Mouse (Mus musculus): ENCODE results near the gene Anapc13.

Gene Anapc13

DNA sequence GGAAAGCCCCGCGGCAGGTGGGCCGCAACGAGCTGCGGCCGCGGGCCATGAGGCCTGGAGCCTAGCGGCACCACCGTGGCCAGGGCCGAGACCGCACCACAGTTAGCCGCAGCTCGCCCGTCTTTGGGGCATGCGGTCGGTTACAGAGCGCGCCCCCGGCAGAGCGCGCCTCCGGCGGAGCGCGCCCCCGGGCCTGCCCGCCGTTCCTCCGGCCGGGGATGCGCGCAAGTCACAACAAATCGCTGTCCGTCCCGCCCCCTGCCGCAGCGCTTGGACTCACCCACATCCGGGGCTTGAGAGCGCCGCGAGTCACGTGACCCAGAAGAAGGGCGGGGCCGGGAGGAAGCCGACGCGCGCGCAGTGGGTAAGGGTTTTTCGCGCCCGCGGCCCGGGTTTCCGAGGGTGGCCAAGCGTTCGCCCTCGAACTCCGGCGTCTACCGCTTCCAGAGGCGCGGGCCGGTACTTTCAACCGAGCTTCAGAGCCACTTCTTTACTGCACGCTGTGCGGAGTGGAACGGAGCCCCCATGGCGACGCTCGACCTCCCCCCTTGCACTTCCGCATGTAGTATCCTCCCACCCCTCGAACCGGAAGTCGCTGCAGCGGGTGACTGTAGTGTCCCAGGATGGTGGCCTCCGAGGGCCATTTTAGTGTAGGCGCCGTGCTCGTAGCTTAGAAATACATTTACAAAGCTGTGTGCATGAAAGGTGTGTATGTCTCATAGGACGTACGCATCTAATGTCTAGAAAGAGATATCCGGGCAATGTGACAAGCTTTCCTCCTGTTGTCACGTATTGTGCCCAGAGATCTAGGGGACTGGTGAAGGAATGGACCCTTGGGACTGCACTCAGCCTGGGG is at the start of gene Anapc13, which contains the start of gene Cep63:
Anapc13 (plus strand) TSS at position 314 of the 856 bp plus-strand sequence.
Cep63 (minus strand) TSS at position 552 of the 856 bp plus-strand sequence.
- peak; percentile 97 for DNase-seq (ENCODE audit: low read depth, low spot score)

DNA sequence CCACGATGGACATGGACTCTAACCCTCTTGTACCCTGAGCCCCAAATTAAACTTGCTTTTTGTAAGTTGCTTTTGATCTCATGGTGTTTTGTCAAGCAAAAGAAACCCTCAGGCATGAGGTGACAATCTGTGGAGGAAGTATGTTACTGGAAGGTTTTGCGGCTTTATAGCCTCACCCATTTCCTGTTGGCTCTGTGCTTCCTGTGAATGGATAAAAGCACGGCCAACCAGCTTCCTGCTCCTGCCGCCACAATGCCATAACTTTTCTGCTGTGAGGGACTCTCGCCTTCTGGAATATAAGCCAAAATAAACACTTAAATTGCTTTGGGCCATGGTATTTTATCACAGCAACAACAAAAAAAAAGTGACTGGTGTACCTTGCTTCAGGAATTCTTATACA is 48.6 kb upstream of the Anapc13 start:
- no peak for DNase-seq (ENCODE audit: low read depth, low spot score)

DNA sequence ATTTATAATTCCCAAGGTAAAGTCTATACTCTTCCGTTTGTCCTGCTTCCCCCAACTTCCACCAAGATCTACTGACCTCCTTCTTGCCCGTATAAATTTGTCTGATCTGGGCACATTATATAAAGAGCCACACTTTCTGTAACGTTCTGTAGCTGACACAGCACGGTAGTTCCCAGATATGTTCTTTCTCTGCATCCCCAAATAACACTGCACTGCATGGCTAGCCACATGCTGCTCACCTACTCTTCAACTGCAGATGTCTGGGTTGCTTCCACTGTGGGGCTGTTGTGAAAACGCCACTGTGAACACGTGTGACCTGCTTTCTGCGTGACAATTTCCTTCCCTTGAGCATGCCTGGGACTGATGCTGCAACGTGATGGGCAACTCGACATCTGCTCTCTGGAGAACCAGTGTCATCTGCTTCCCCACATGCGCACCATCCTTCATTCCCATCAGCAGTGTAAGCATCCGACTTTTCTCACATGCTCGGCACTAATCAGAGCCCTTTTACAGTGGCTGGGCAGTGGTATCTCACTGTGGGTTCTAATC is 44.1 kb upstream of the Anapc13 start:
- DNase-seq (ENCODE audit: low read depth, low spot score): no peak

DNA sequence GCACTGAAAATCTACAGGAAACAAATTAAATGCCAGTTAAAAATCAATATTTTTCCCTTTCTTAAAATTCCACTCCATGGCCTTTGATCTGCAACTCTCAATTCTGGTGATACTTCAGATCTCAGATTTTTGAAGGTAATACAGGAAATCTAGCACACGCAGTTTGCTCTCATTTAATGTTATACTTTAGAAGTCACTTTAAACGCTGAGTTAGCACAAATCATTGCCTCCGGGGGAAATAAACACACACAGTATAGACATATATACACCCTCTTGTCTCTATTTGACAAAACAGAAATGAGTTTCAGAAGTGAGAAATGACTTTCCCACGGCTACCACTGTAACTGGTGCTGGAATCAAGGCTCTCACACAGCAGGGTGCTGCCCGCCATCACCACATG is 38.7 kb upstream of the Anapc13 start:
- DNase-seq (ENCODE audit: low read depth, low spot score): no peak

GRCm38 (mm10) chr9:102594667-102595393 is 31.3 kb upstream of the Anapc13 start:
- DNase-seq (ENCODE audit: low read depth, low spot score): no peak

- no peak for DNase-seq (ENCODE audit: low read depth, low spot score)
Measured at GRCm38 (mm10) chr9:102595662-102596436, 30.2 kb upstream of the Anapc13 start.

DNA sequence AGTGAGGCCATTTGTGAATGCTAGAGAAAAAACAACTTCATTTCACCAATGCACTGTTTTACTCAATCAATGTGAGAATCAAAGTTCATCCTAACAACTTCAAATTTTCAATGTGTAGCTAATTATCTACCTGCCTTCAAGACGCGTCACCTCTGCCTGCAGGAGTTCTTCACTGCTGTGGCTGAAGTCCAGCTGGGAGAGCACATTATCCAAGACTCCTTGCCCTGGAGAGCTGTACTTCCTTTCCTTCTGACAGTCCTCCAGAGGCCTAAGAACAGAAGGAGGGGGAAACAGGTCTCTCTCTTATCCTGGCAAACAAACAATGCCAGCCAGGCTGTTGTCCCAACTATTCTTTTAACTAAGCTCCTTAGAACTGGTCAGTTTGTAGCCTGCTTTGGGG is 24.9 kb upstream of the Anapc13 start:
- DNase-seq (ENCODE audit: low read depth, low spot score): no peak

GRCm38 (mm10) chr9:102601666-102602065 is 24.4 kb upstream of the Anapc13 start:
- no peak for DNase-seq (ENCODE audit: low read depth, low spot score)

- no peak for DNase-seq (ENCODE audit: low read depth, low spot score)
Measured at GRCm38 (mm10) chr9:102605162-102605561, 20.9 kb upstream of the Anapc13 start.

DNA sequence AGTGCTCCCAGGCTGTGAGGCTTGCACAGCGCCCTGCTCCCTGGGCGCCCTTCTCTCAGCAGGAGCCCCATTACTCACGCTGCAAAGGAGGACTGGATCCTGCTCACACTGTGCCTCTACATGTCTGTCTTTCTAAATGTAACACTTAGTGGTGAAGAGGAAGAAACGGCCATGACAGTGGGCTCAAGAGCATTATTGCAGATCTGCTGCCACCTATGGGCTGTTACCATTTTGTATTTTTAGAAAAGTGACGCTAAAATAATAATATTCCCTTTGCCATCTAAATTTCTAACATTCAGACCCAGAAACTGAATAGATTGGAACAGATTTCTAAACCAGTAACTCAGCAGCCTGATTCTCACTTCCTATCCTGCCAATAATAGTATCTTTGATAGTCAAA is 18.6 kb upstream of the Anapc13 start:
- no peak for DNase-seq (ENCODE audit: low read depth, low spot score)

DNA sequence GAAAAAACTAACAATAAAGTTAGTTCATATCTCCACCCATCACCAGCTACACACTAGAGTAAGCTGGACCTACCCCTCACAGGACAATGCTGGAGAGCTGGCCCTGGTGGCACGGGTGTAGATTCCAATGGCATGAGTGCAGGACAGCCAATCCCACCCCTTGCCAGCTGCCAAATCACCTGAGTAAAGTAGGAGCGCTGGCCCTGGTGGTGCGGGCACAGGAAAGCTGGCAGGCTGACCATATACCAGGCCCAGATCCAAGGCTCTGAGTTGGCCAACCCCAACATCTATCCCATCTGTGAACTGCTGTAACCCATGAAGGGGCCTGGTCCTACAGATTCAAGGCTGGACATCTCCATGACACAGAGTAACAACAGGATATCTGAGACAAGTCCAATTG is 16.9 kb upstream of the Anapc13 start:
- no peak for DNase-seq (ENCODE audit: low read depth, low spot score)

DNA sequence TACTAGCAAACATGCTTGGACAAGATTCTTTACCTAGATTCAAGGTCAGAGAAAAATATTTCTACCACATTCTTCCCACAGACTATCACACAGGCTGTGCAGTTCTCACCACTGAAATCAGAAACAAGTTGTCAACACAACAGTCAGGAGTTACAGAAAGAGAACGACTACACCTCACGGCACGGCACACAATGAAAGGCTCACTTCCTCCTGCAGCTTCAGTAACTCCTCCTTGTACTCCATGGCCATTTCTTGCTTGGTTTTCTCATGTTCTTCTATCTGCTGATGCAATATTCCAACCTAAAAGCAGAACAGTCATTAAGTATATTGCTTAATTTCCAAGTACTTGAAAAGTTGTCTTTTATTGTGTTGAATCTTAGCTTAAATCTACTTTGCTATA is 11.0 kb upstream of the Anapc13 start:
- DNase-seq (ENCODE audit: low read depth, low spot score): no peak

- no peak for DNase-seq (ENCODE audit: low read depth, low spot score)
Measured at GRCm38 (mm10) chr9:102616267-102616666, 9.8 kb upstream of the Anapc13 start.

DNA sequence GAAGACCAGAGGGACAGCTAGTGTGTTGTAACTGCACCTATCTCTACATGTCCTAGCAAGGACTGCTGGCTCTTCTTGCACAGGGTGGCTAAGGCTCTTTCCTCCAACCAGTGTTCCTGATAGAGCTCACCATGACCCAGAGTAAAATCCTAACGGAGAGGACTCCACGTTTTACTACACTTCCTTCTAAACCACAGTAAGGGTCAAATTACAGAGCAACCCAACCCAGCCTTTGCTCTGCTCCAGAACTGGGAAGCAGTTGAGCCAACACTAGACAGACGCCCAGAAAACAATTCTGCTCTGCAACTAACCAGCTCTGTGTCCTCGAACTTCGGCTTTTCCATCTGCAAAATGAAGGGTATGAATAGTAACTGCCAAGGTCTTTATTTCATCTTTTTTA is 4.7 kb upstream of the Anapc13 start:
- DNase-seq (ENCODE audit: low read depth, low spot score): no peak

- DNase-seq (ENCODE audit: low read depth, low spot score): peak; percentile 57
Measured at GRCm38 (mm10) chr9:102622192-102622857, 3.8 kb upstream of the Anapc13 start.

DNA sequence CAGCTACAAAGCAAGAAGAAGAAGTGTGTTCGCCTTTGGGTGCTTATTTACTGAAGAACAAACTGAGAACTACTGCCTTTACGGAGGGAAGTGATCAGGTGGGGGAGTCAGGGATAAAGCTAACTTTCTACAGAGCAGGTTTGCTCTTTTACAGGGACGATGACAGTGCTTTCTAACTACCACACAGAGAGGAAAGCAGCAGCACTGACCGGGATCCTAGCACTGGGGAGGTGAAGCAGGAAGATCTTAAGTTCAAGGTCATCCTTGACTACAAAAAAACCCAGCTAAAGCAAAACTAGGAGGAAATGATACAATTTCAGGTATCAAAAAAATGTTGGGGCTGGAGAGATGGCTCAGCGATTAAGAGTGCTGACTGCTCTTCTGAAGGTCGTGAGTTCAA is 3.2 kb upstream of the Anapc13 start:
- DNase-seq (ENCODE audit: low read depth, low spot score): no peak

DNA sequence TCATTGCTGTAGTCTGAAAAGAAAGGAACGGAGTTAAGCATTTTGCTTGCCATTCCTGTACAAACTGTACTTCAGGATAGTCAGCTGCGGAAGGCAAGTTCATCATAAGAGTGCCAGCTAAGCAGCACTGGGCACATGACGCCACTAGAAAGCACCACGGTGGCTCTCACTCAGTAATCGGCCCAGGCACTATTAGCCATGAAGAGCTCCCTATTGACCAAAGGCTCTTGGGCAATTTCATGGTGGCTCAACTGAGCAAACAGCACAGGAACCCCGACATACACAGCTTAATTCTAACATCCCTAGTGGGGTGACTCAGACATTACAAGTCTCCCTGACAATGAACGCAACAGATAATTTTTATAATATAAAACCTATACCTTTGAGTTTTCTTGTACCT is 2.5 kb upstream of the Anapc13 start:
- DNase-seq (ENCODE audit: low read depth, low spot score): no peak

- DNase-seq (ENCODE audit: low read depth, low spot score): no peak
Measured at GRCm38 (mm10) chr9:102625401-102625982, 604 bp upstream of the Anapc13 start.

- no peak for DNase-seq (ENCODE audit: low read depth, low spot score)
Measured at GRCm38 (mm10) chr9:102626839-102627225, 736 bp downstream of the Anapc13 start.

DNA sequence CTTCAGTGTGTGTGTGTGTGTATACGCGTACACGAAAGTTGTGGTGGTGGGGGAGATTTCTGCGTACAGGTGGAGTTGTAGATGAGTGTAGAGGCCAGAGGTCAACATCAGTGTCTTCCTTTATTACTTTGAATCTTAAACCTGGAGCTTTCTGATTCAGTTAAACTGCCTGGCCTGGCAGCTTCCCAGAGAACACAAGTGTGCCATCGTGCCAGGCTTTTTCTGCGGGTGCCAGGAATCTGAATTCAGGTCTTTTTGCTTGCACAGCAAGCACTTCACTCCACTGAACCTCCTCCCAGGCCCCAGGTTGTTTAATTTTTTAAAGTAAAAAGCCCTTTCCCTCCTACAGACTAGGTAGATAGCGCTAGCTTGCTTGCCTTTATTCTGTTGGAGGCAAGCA is 1.3 kb downstream of the Anapc13 start:
- no peak for DNase-seq (ENCODE audit: low read depth, low spot score)

- no peak for DNase-seq (ENCODE audit: low read depth, low spot score)
Measured at GRCm38 (mm10) chr9:102629052-102629451, 3.0 kb downstream of the Anapc13 start.

Data from embryo, embryonic 11.5 days (tissue).